Mouse (Mus musculus) adrenal gland, adult (tissue): ENCODE results near the gene Cxxc4.
"Not testable (repeated sequence)": the region's sequence is repeated elsewhere in the genome, so short reads cannot be mapped to it uniquely, and the experiment has no call there.

Experiments
- DNase-seq, 2 experiments: peaks; one replicate each; pipeline ENCODE4 v3.0.0; 2022 to 2023; ENCODE audit warnings: low spot score in 1 of 2; ENCODE audit not compliant: inconsistent age in 2 of 2

The Cxxc4 gene

GRCm38 (mm10) chr3:134236414-134237112 lies at the start of gene Cxxc4:
Cxxc4 (plus strand) TSS chr3:134236484.
- peak in 1 of 2 experiments; percentile 60 for DNase-seq

- DNase-seq = peak in 1 of 2 experiments; percentile 19
Measured at GRCm38 (mm10) chr3:134188979-134189946, 47.0 kb upstream of the Cxxc4 start.

GRCm38 (mm10) chr3:134190046-134190445 lies 46.2 kb upstream of the Cxxc4 start:
- DNase-seq = peak; percentile 6 to 34

- DNase-seq = peak in 1 of 2 experiments; percentile 29
Measured at GRCm38 (mm10) chr3:134199892-134200291, 36.4 kb upstream of the Cxxc4 start.

- no peak for DNase-seq
Measured at GRCm38 (mm10) chr3:134206624-134207023, 29.7 kb upstream of the Cxxc4 start.

GRCm38 (mm10) chr3:134210950-134211349 lies 25.3 kb upstream of the Cxxc4 start:
- DNase-seq = no peak

GRCm38 (mm10) chr3:134219881-134220280 lies 16.4 kb upstream of the Cxxc4 start:
- DNase-seq = not testable (repeated sequence)

GRCm38 (mm10) chr3:134221002-134221401 lies 15.3 kb upstream of the Cxxc4 start:
- DNase-seq = no peak

- no peak for DNase-seq
Measured at GRCm38 (mm10) chr3:134222593-134222992, 13.7 kb upstream of the Cxxc4 start.

GRCm38 (mm10) chr3:134223956-134224355 lies 12.3 kb upstream of the Cxxc4 start:
- DNase-seq = no peak

- no peak for DNase-seq
Measured at GRCm38 (mm10) chr3:134225928-134226327, 10.4 kb upstream of the Cxxc4 start.

- no peak for DNase-seq
Measured at GRCm38 (mm10) chr3:134232753-134233152, 3.5 kb upstream of the Cxxc4 start.

GRCm38 (mm10) chr3:134235491-134236413 lies 532 bp upstream of the Cxxc4 start:
- DNase-seq = peak; percentile 76 to 88

- peak in 1 of 2 experiments; percentile 63 for DNase-seq
Measured at GRCm38 (mm10) chr3:134237113-134237805, 975 bp downstream of the Cxxc4 start.

GRCm38 (mm10) chr3:134238621-134239310 lies 2.5 kb downstream of the Cxxc4 start:
- peak; percentile 8 to 76 for DNase-seq

GRCm38 (mm10) chr3:134239321-134239970 lies 3.2 kb downstream of the Cxxc4 start:
- peak; percentile 67 to 89 for DNase-seq

- peak; percentile 83 to 95 for DNase-seq
Measured at GRCm38 (mm10) chr3:134239971-134240717, 3.9 kb downstream of the Cxxc4 start.

GRCm38 (mm10) chr3:134240718-134241025 lies 4.4 kb downstream of the Cxxc4 start:
- peak in 1 of 2 experiments; percentile 29 for DNase-seq
